Mouse (Mus musculus): ENCODE data around the gene Parn.

GRCm38 (mm10) chr16:13608705-13609085 is 59.3 kb downstream of the Parn start:
- TF ChIP-seq CTCF (conservative IDR thresholded peaks at IDR 0.05; ENCODE audit: low read length), result no peak
- no peak for TF ChIP-seq POU5F1 (IDR thresholded peaks at IDR 0.05; ENCODE audit: borderline replicate concordance, low read length)
